Mouse (Mus musculus) MEL (cell line): Measurements from ENCODE around the gene Rcc1l. TPM values are rescaled to one million over a fixed set of nuclear protein-coding genes. Genes with fewer than 3 reads are reported as not detected.
A peak's percentile ranks its signal among the peaks of the same experiment; 100 is the strongest.

ENCODE experiments used
- DNase-seq: peaks from one replicate; pipeline ENCODE4 v3.0.0; 2011; ENCODE audit warnings: low read depth, low spot score
- H3K27ac ChIP-seq: 2 replicates; pipeline ENCODE4 v1.5.1; 2012; ENCODE audit warnings: low read depth, mild to moderate bottlenecking, control low read depth, low read length, moderate library complexity; ENCODE audit not compliant: control insufficient read depth
- H3K27me3 ChIP-seq, 2 experiments: fragments of 150-350 bp in 1 of 2; sonication (generic) in 1 of 2; 2 replicates each; pipeline ENCODE4 v1.6.1; 2012; ENCODE audit warnings: low read length in 2 of 2, mild to moderate bottlenecking in 2 of 2, improper control_type of control experiment in 1 of 2, moderate library complexity in 1 of 2; ENCODE audit not compliant: insufficient read depth in 2 of 2, control insufficient read depth in 1 of 2
- H3K36me3 ChIP-seq, 2 experiments: 2 replicates each; pipeline ENCODE4 v1.6.1; 2012 to 2014; ENCODE audit warnings: low read length in 2 of 2, improper control_type of control experiment in 1 of 2, inconsistent platforms in 1 of 2, mild to moderate bottlenecking in 1 of 2; ENCODE audit not compliant: insufficient read depth in 2 of 2, control insufficient read depth in 1 of 2
- H3K4me1 ChIP-seq, 2 experiments: fragments of 150-350 bp in 1 of 2; sonication (generic) in 1 of 2; 2 replicates each; pipeline ENCODE4 v1.6.1; 2012; ENCODE audit warnings: low read length in 2 of 2, improper control_type of control experiment in 1 of 2, mild to moderate bottlenecking in 1 of 2; ENCODE audit not compliant: insufficient read depth in 2 of 2, control insufficient read depth in 1 of 2
- H3K4me3 ChIP-seq, 2 experiments: fragments of 150-350 bp in 1 of 2; sonication (generic) in 1 of 2; 2 replicates each; pipeline ENCODE4 v1.5.1; 2012; ENCODE audit warnings: low read depth in 2 of 2, low read length in 2 of 2, mild to moderate bottlenecking in 2 of 2, moderate library complexity in 2 of 2, control low read depth in 1 of 2, improper control_type of control experiment in 1 of 2; ENCODE audit not compliant: control insufficient read depth in 1 of 2, insufficient read depth in 1 of 2
- H3K79me2 ChIP-seq: 2 replicates; pipeline ENCODE4 v1.6.1; 2012; ENCODE audit warnings: mild to moderate bottlenecking, low read length, moderate library complexity; ENCODE audit not compliant: control insufficient read depth, poor library complexity, insufficient read depth
- H3K9ac ChIP-seq: 2 replicates; pipeline ENCODE4 v1.6.1; 2012; ENCODE audit warnings: low read depth, mild to moderate bottlenecking, control low read depth, low read length, moderate library complexity; ENCODE audit not compliant: control insufficient read depth, poor library complexity, severe bottlenecking
- H3K9me3 ChIP-seq: fragments of 150-350 bp; sonication (generic); replicated peaks from 2 replicates; pipeline ENCODE4 v1.6.1; 2012; ENCODE audit warnings: mild to moderate bottlenecking, low read length, improper control_type of control experiment, moderate library complexity; ENCODE audit not compliant: insufficient read depth
- BHLHE40 ChIP-seq: IDR thresholded peaks from 2 replicates; pipeline ENCODE4 v1.6.1; 2012; ENCODE audit warnings: low read depth, mild to moderate bottlenecking, inconsistent platforms, low read length, improper control_type of control experiment, borderline replicate concordance
- CHD1 ChIP-seq: IDR thresholded peaks from 2 replicates; pipeline ENCODE4 v1.6.1; 2012; ENCODE audit warnings: low read depth, mild to moderate bottlenecking, inconsistent platforms, low read length, improper control_type of control experiment
- CHD2 ChIP-seq: IDR thresholded peaks from 2 replicates; pipeline ENCODE4 v1.6.1; 2011; ENCODE audit warnings: low read length, improper control_type of control experiment
- CTCF ChIP-seq, 3 experiments: IDR thresholded peaks in 2 of 3; conservative IDR thresholded peaks in 1 of 3; 2 replicates each; pipeline ENCODE4 v1.5.1; 2011 to 2012; ENCODE audit warnings: low read length in 3 of 3, low read depth in 2 of 3, mild to moderate bottlenecking in 2 of 3, improper control_type of control experiment in 1 of 3, inconsistent platforms in 1 of 3, mixed read lengths in 1 of 3, moderate library complexity in 1 of 3; ENCODE audit not compliant: control insufficient read depth in 1 of 3, insufficient read depth in 1 of 3, poor library complexity in 1 of 3, severe bottlenecking in 1 of 3
- E2F4 ChIP-seq: IDR thresholded peaks from 2 replicates; pipeline ENCODE4 v1.6.1; 2011; ENCODE audit warnings: low read depth, low read length, improper control_type of control experiment, borderline replicate concordance
- ELF1 ChIP-seq: IDR thresholded peaks from 2 replicates; pipeline ENCODE4 v1.6.1; 2014; ENCODE audit warnings: low read depth, mild to moderate bottlenecking, inconsistent platforms, low read length, improper control_type of control experiment, moderate library complexity
- EP300 ChIP-seq, 2 experiments: IDR thresholded peaks; 2 replicates each; pipeline ENCODE4 v1.6.1; 2011; ENCODE audit warnings: improper control_type of control experiment in 2 of 2, low read length in 2 of 2, low read depth in 1 of 2, mild to moderate bottlenecking in 1 of 2
- ETS1 ChIP-seq: IDR thresholded peaks from 2 replicates; pipeline ENCODE4 v1.6.1; 2012; ENCODE audit warnings: low read depth, mild to moderate bottlenecking, inconsistent platforms, low read length, improper control_type of control experiment, moderate library complexity
- GABPA ChIP-seq: IDR thresholded peaks from 2 replicates; pipeline ENCODE4 v1.6.1; 2012; ENCODE audit warnings: low read depth, mild to moderate bottlenecking, inconsistent platforms, low read length, improper control_type of control experiment, moderate library complexity
- GATA1 ChIP-seq: IDR thresholded peaks from 2 replicates; pipeline ENCODE4 v1.6.1; 2011; ENCODE audit warnings: low read depth, low read length, improper control_type of control experiment
- JUND ChIP-seq: IDR thresholded peaks from 2 replicates; pipeline ENCODE4 v1.6.1; 2011; ENCODE audit warnings: low read depth, mild to moderate bottlenecking, improper control_type of control experiment, low read length
- KAT2A ChIP-seq: conservative IDR thresholded peaks from 2 replicates; pipeline ENCODE4 v1.6.1; 2012; ENCODE audit warnings: low read depth, low read length, improper control_type of control experiment, inconsistent platforms
- MAFK ChIP-seq: IDR thresholded peaks from 2 replicates; pipeline ENCODE4 v1.6.1; 2011; ENCODE audit warnings: low read depth, mild to moderate bottlenecking, low read length, improper control_type of control experiment, borderline replicate concordance
- MAZ ChIP-seq: IDR thresholded peaks from 2 replicates; pipeline ENCODE4 v1.6.1; 2012; ENCODE audit warnings: low read depth, mild to moderate bottlenecking, inconsistent platforms, low read length, improper control_type of control experiment
- MEF2A ChIP-seq: IDR thresholded peaks from 2 replicates; pipeline ENCODE4 v1.6.1; 2014; ENCODE audit warnings: low read depth, mild to moderate bottlenecking, inconsistent platforms, low read length, improper control_type of control experiment; ENCODE audit not compliant: poor library complexity, insufficient replicate concordance, severe bottlenecking; ENCODE audit errors: extremely low read depth
- MXI1 ChIP-seq: IDR thresholded peaks from 2 replicates; pipeline ENCODE4 v1.6.1; 2011; ENCODE audit warnings: mild to moderate bottlenecking, low read depth, low read length, improper control_type of control experiment
- MYC ChIP-seq: IDR thresholded peaks from 2 replicates; pipeline ENCODE4 v1.6.1; 2011; ENCODE audit warnings: low read depth, mild to moderate bottlenecking, low read length, improper control_type of control experiment, moderate library complexity
- NELFE ChIP-seq: IDR thresholded peaks from 2 replicates; pipeline ENCODE4 v1.6.1; 2011; ENCODE audit warnings: low read depth, low read length, improper control_type of control experiment
- POLR2A ChIP-seq, 2 experiments: IDR thresholded peaks; 2 replicates each; pipeline ENCODE4 v1.6.1; 2011 to 2012; ENCODE audit warnings: low read length in 2 of 2, mild to moderate bottlenecking in 2 of 2, control low read depth in 1 of 2, improper control_type of control experiment in 1 of 2, low read depth in 1 of 2, moderate library complexity in 1 of 2; ENCODE audit not compliant: control insufficient read depth in 1 of 2, insufficient read depth in 1 of 2, poor library complexity in 1 of 2
- POLR2AphosphoS5 ChIP-seq: IDR thresholded peaks from 2 replicates; pipeline ENCODE4 v1.6.1; 2012; ENCODE audit warnings: low read depth, borderline replicate concordance, mild to moderate bottlenecking, inconsistent platforms, low read length, moderate library complexity, mixed read lengths
- RAD21 ChIP-seq: IDR thresholded peaks from 2 replicates; pipeline ENCODE4 v1.6.1; 2011; ENCODE audit warnings: mild to moderate bottlenecking, low read depth, low read length, improper control_type of control experiment
- SIN3A ChIP-seq: IDR thresholded peaks from 2 replicates; pipeline ENCODE4 v1.6.1; 2012; ENCODE audit warnings: low read length, improper control_type of control experiment, inconsistent platforms
- SMC3 ChIP-seq: IDR thresholded peaks from 2 replicates; pipeline ENCODE4 v1.6.1; 2011; ENCODE audit warnings: low read depth, low read length, improper control_type of control experiment
- TAL1 ChIP-seq: IDR thresholded peaks from 2 replicates; pipeline ENCODE4 v1.6.1; 2012; ENCODE audit warnings: mild to moderate bottlenecking, inconsistent platforms, low read length, moderate library complexity, mixed read lengths
- TBP ChIP-seq: IDR thresholded peaks from 2 replicates; pipeline ENCODE4 v1.8.0; 2011; ENCODE audit warnings: low read depth, low read length, improper control_type of control experiment
- TCF12 ChIP-seq: IDR thresholded peaks from 2 replicates; pipeline ENCODE4 v1.6.1; 2014; ENCODE audit warnings: low read depth, mild to moderate bottlenecking, inconsistent platforms, low read length, improper control_type of control experiment, moderate library complexity
- USF1 ChIP-seq: IDR thresholded peaks from 2 replicates; pipeline ENCODE4 v1.6.1; 2014; ENCODE audit warnings: low read depth, mild to moderate bottlenecking, inconsistent platforms, low read length, improper control_type of control experiment, moderate library complexity
- USF2 ChIP-seq, 2 experiments: IDR thresholded peaks; 2 replicates each; pipeline ENCODE4 v1.6.1; 2011 to 2012; ENCODE audit warnings: improper control_type of control experiment in 2 of 2, low read length in 2 of 2, borderline replicate concordance in 1 of 2, inconsistent platforms in 1 of 2, low read depth in 1 of 2, mild to moderate bottlenecking in 1 of 2; ENCODE audit not compliant: insufficient read depth in 1 of 2
- ZMIZ1 ChIP-seq: IDR thresholded peaks from 2 replicates; pipeline ENCODE4 v1.6.1; 2012; ENCODE audit warnings: low read depth, mild to moderate bottlenecking, inconsistent platforms, low read length, improper control_type of control experiment, moderate library complexity
- ZNF384 ChIP-seq: IDR thresholded peaks from 2 replicates; pipeline ENCODE4 v1.6.1; 2012; ENCODE audit warnings: low read depth, mild to moderate bottlenecking, inconsistent platforms, low read length, improper control_type of control experiment
- polyA plus RNA-seq, 2 experiments: library from polyadenylated mRNA; stranded (reverse) in 1 of 2; unstranded in 1 of 2; fragments of >175 nt in 1 of 2; fragments of >200 nt in 1 of 2; gene quantifications; 2 replicates each; pipeline versions ENCODE4 v1.2.1 to v1.2.4; 2012; ENCODE audit warnings: low replicate concordance in 2 of 2, low read depth in 1 of 2; ENCODE audit not compliant: insufficient read length in 2 of 2, insufficient read depth in 1 of 2, missing spikeins in 1 of 2
- total RNA-seq: library from RNA; depleted of rRNA; stranded (reverse); fragments of 300-350 nt; gene quantifications from 2 replicates; pipeline ENCODE4 v1.2.3, GENCODE M21; 2012

Gene Rcc1l
- total and polyA plus RNA-seq, 3 experiments = 51.7 to 59.1 TPM; not detected in 1

GRCm38 (mm10) chr5:134182172-134182571, 5.6 kb upstream of the Rcc1l start:
- Histone ChIP-seq H3K4me3 (no peak overlapping the region), H3K27ac (no peak overlapping the region), H3K9me3 (no peaks in the 10 kb centered on the region), H3K9ac (no peak overlapping the region), H3K27me3 (no peaks in the 10 kb centered on the region), H3K36me3 (peaks cover 0 to 12% of the 10 kb centered on the region in 2 experiments; a peak in 2 of 4 replicates), H3K79me2 (peaks cover 9% of the 10 kb centered on the region), H3K4me1 (peaks cover 2 to 15% of the 10 kb centered on the region in 2 experiments; a peak in 2 of 4 replicates)
- TF ChIP-seq TCF12 (no peak), USF2 (IDR thresholded peaks at IDR 0.05; ENCODE audit: borderline replicate concordance in 1 of 2, insufficient read depth in 1 of 2, low read depth in 1 of 2, low read length in 2 of 2) (no peak), CHD1 (no peak), POLR2A (IDR thresholded peaks at IDR 0.05; ENCODE audit: control insufficient read depth in 1 of 2, insufficient read depth in 1 of 2, low read depth in 1 of 2, low read length in 2 of 2, poor library complexity in 1 of 2) (no peak), ZMIZ1 (no peak), MAZ (no peak), ELF1 (no peak), SMC3 (no peak), GABPA (no peak), EP300 (IDR thresholded peaks at IDR 0.05; ENCODE audit: low read depth in 1 of 2, low read length in 2 of 2) (no peak), ETS1 (no peak), GATA1 (no peak), CHD2 (no peak), JUND (no peak), CTCF (IDR thresholded peaks at IDR 0.05 in 2 of 3, conservative IDR thresholded peaks at IDR 0.05 in 1 of 3; ENCODE audit: control insufficient read depth in 1 of 3, insufficient read depth in 1 of 3, low read depth in 2 of 3, low read length in 3 of 3, poor library complexity in 1 of 3, severe bottlenecking in 1 of 3) (no peak)
- DNase-seq = no peak

- Histone ChIP-seq H3K27ac (no peak overlapping the region), H3K79me2 (peaks cover 26% of the 10 kb centered on the region), H3K9me3 (no peaks in the 10 kb centered on the region), H3K4me3 (no peak overlapping the region), H3K36me3 (peaks cover 0 to 17% of the 10 kb centered on the region in 2 experiments; a peak in 2 of 4 replicates), H3K9ac (0 out of 2 replicates have a peak overlapping the region, but pooled peaks have one; percentile 27), H3K4me1 (peaks cover 2 to 15% of the 10 kb centered on the region in 2 experiments; a peak in 3 of 4 replicates), H3K27me3 (no peaks in the 10 kb centered on the region)
- DNase-seq = peak; percentile 93
- TF ChIP-seq SMC3 (peak; percentile 85), TBP (no peak), MEF2A (no peak), BHLHE40 (peak; percentile 55), MYC (peak; percentile 87), CTCF (IDR thresholded peaks at IDR 0.05 in 2 of 3, conservative IDR thresholded peaks at IDR 0.05 in 1 of 3; ENCODE audit: control insufficient read depth in 1 of 3, insufficient read depth in 1 of 3, low read depth in 2 of 3, low read length in 3 of 3, poor library complexity in 1 of 3, severe bottlenecking in 1 of 3) (peak; percentile 66 to 94 (median 73)), MAFK (no peak), RAD21 (peak; percentile 97), POLR2AphosphoS5 (no peak), CHD2 (no peak), GABPA (no peak), TCF12 (no peak), NELFE (no peak), E2F4 (no peak), TAL1 (no peak), CHD1 (no peak), POLR2A (IDR thresholded peaks at IDR 0.05; ENCODE audit: control insufficient read depth in 1 of 2, insufficient read depth in 1 of 2, low read depth in 1 of 2, low read length in 2 of 2, poor library complexity in 1 of 2) (no peak), USF1 (no peak), ZNF384 (peak; percentile 99), KAT2A (no peak), MXI1 (peak; percentile 68), SIN3A (peak; percentile 87)
These were observed 3.3 kb upstream of the Rcc1l start for GRCm38 (mm10) chr5:134179871-134180270.
